In genomic region chr4:57263695-57264094, GRCm38 (mm10) we compare ENCODE assay signal across 22 mouse cellular contexts. TPM values are rescaled to one million over a fixed set of nuclear protein-coding genes. Genes with fewer than 3 reads are reported as not detected.
DNase-seq lines count a peak whose midpoint lies in the region; ATAC-seq lines count a peak whose summit lies in the region.
"Had no signal": no experiment of that assay in that cellular context is flagged by ENCODE, and none has a peak within 500 bp of the region (broad histone marks: within the 10 kb centered on the region; RNA-seq: fewer than 3 reads in every experiment).

No protein-coding gene starts in this region.

- H3K36me3 ChIP-seq in forebrain, embryonic 10.5 days (replicated peaks), result no peaks in the 10 kb centered on the region
- no peaks in the 10 kb centered on the region for H3K36me3 ChIP-seq in forebrain, embryonic 11.5 days (ENCODE audit: control insufficient read depth, insufficient read depth, low read length)
- no peaks in the 10 kb centered on the region for H3K36me3 ChIP-seq in midbrain, embryonic 10.5 days
- no peaks in the 10 kb centered on the region for H3K36me3 ChIP-seq in midbrain, embryonic 14.5 days (ENCODE audit: control insufficient read depth, insufficient read depth, low read length)
- H3K36me3 ChIP-seq: heart, embryonic 10.5 days; heart, embryonic 15.5 days; hindbrain, embryonic 12.5 days; liver, embryonic 15.5 days; neural tube, embryonic 13.5 days had no signal

- H3K4me2 ChIP-seq in forebrain, embryonic 11.5 days (ENCODE audit: low read depth, low read length, severe bottlenecking), result no peak overlapping the region
- no peak overlapping the region for H3K4me2 ChIP-seq in midbrain, embryonic 14.5 days (ENCODE audit: low read length)
- H3K4me2 ChIP-seq: embryonic facial prominence, embryonic 13.5 days; forebrain, embryonic 13.5 days; heart, embryonic 15.5 days; hindbrain, embryonic 12.5 days; limb, embryonic 12.5 days; liver, embryonic 15.5 days; midbrain, embryonic 11.5 days; neural tube, embryonic 13.5 days had no signal

- H3K4me1 ChIP-seq in forebrain, embryonic 10.5 days, result peaks cover 38% of the 10 kb centered on the region
- no peaks in the 10 kb centered on the region for H3K4me1 ChIP-seq in forebrain, embryonic 11.5 days (replicated peaks; ENCODE audit: control insufficient read depth, insufficient read depth, low read length)
- H3K4me1 ChIP-seq in midbrain, embryonic 10.5 days, result peaks cover 25% of the 10 kb centered on the region
- H3K4me1 ChIP-seq in midbrain, embryonic 14.5 days (ENCODE audit: control insufficient read depth, insufficient read depth, low read length), result no peaks in the 10 kb centered on the region
- H3K4me1 ChIP-seq: forebrain, embryonic 13.5 days; liver, embryonic 15.5 days had no signal

- H3K4me3 ChIP-seq in forebrain, embryonic 10.5 days, result no peak overlapping the region
- H3K4me3 ChIP-seq in forebrain, embryonic 11.5 days (ENCODE audit: low read depth, low read length), result no peak overlapping the region
- no peak overlapping the region for H3K4me3 ChIP-seq in midbrain, embryonic 10.5 days
- H3K4me3 ChIP-seq in midbrain, embryonic 14.5 days (replicated peaks; ENCODE audit: low read depth, low read length), result no peak overlapping the region
- H3K4me3 ChIP-seq: embryonic facial prominence, embryonic 13.5 days; erythroblast, embryonic 14.5 days; forebrain, embryonic 13.5 days; heart, embryonic 10.5 days; heart, embryonic 15.5 days; hindbrain, embryonic 12.5 days; limb, embryonic 12.5 days; liver, embryonic 15.5 days; neural tube, embryonic 13.5 days had no signal

- no peaks in the 10 kb centered on the region for H3K9me3 ChIP-seq in forebrain, embryonic 10.5 days
- no peaks in the 10 kb centered on the region for H3K9me3 ChIP-seq in forebrain, embryonic 11.5 days (ENCODE audit: control insufficient read depth, low read length)
- no peaks in the 10 kb centered on the region for H3K9me3 ChIP-seq in midbrain, embryonic 10.5 days (replicated peaks)
- no peaks in the 10 kb centered on the region for H3K9me3 ChIP-seq in midbrain, embryonic 14.5 days (ENCODE audit: control insufficient read depth, low read length)
- H3K9me3 ChIP-seq: embryonic facial prominence, embryonic 13.5 days; forebrain, embryonic 13.5 days; heart, embryonic 10.5 days; heart, embryonic 15.5 days; hindbrain, embryonic 12.5 days; limb, embryonic 12.5 days; liver, embryonic 15.5 days; neural tube, embryonic 13.5 days had no signal

- ATAC-seq in forebrain, embryonic 11.5 days (replicated peaks; ENCODE audit: low FRiP score), result no peak
- no peak for ATAC-seq in midbrain, embryonic 14.5 days (ENCODE audit: low FRiP score, low TSS enrichment)
- ATAC-seq: forebrain, embryonic 13.5 days; intestine, embryonic 16.5 days had no signal

- H3K27ac ChIP-seq in forebrain, embryonic 10.5 days, result peak overlapping the region; percentile 57
- H3K27ac ChIP-seq in forebrain, embryonic 11.5 days (ENCODE audit: low read depth, low read length), result no peak overlapping the region
- H3K27ac ChIP-seq in midbrain, embryonic 10.5 days (replicated peaks), result peak overlapping the region; percentile 58
- no peak overlapping the region for H3K27ac ChIP-seq in midbrain, embryonic 14.5 days (replicated peaks; ENCODE audit: low read depth, low read length)
- H3K27ac ChIP-seq: forebrain, embryonic 13.5 days; heart, embryonic 15.5 days; hindbrain, embryonic 12.5 days; limb, embryonic 12.5 days; liver, embryonic 15.5 days; neural tube, embryonic 13.5 days had no signal

- DNase-seq in forebrain, embryonic 10.5 days (ENCODE audit: extremely low spot score, low spot score), result no peak
- no peak for DNase-seq in forebrain, embryonic 11.5 days (ENCODE audit: low spot score)
- no peak for DNase-seq in midbrain, embryonic 10.5 days (ENCODE audit: low spot score)
- no peak for DNase-seq in midbrain, embryonic 14.5 days
- peak; percentile 38 for DNase-seq in lung, postnatal 25 days (ENCODE audit: low spot score)
- DNase-seq in cerebellum, adult 8-10 months, result no peak
- no peak for DNase-seq in kidney, postnatal 25 days
- DNase-seq: cerebellum, adult 2 months; gastrocnemius, postnatal 14 days; heart, adult 11 months; layer of hippocampus, adult 9-11 months had no signal

- no peak overlapping the region for H3K9ac ChIP-seq in forebrain, embryonic 11.5 days (ENCODE audit: low read length)
- H3K9ac ChIP-seq in midbrain, embryonic 14.5 days (replicated peaks; ENCODE audit: low read length), result no peak overlapping the region
- H3K9ac ChIP-seq: embryonic facial prominence, embryonic 13.5 days; forebrain, embryonic 13.5 days; heart, embryonic 15.5 days; hindbrain, embryonic 12.5 days; limb, embryonic 12.5 days; liver, embryonic 15.5 days; neural tube, embryonic 13.5 days had no signal

- peaks cover 12% of the 10 kb centered on the region for H3K27me3 ChIP-seq in forebrain, embryonic 10.5 days (ENCODE audit: poor library complexity, severe bottlenecking)
- no peaks in the 10 kb centered on the region for H3K27me3 ChIP-seq in forebrain, embryonic 11.5 days (ENCODE audit: control insufficient read depth, insufficient read depth, low read length)
- H3K27me3 ChIP-seq in midbrain, embryonic 10.5 days (ENCODE audit: low read depth, poor library complexity, severe bottlenecking), result peaks cover 3% of the 10 kb centered on the region; the same call in 1 of the 2 replicates
- no peaks in the 10 kb centered on the region for H3K27me3 ChIP-seq in midbrain, embryonic 14.5 days (ENCODE audit: control insufficient read depth, insufficient read depth, low read length)
- H3K27me3 ChIP-seq: embryonic facial prominence, embryonic 13.5 days; forebrain, embryonic 13.5 days; heart, embryonic 15.5 days; hindbrain, embryonic 12.5 days; limb, embryonic 12.5 days; liver, embryonic 15.5 days; neural tube, embryonic 13.5 days had no signal

- WGBS in forebrain, embryonic 10.5 days, result 80% methylated on average over 7 of the region's 7 CpGs
- 81% methylated on average over 7 of the region's 7 CpGs for WGBS in forebrain, embryonic 11.5 days
- 77% methylated on average over 7 of the region's 7 CpGs for WGBS in midbrain, embryonic 10.5 days
- WGBS in midbrain, embryonic 14.5 days, result 71% methylated on average over 7 of the region's 7 CpGs

RNA-seq across cellular contexts. Expression of gene Ptpn3, which starts 37.9 kb away (rescaled TPM):
- polyA plus RNA-seq in forebrain, embryonic 10.5 days (2016; fragmentation: Nextera tagmentation; extraction: Ambion mirVana), result 1.1 and 1.3 TPM in 2 replicates
- polyA plus RNA-seq in forebrain, embryonic 11.5 days (2014; fragmentation: Nextera tagmentation; extraction: Ambion mirVana), result 0.81 TPM in 2 replicates
- 0.78 TPM in 2 replicates for polyA plus RNA-seq in midbrain, embryonic 10.5 days (2016; fragmentation: Nextera tagmentation; extraction: Ambion mirVana)
- 3.1 and 3.8 TPM in 2 replicates for polyA plus RNA-seq in midbrain, embryonic 14.5 days (2014; fragmentation: Nextera tagmentation; extraction: Ambion mirVana)
- polyA plus RNA-seq: erythroblast, embryonic 14.5 days had no signal

Comparison
In these comparisons a context has a peak if more than half of its experiments do, and no peak if none do; other contexts are left out.
1. H3K27ac ChIP-seq: peak in forebrain, embryonic 10.5 days (single experiment) and midbrain, embryonic 10.5 days (single experiment); none in forebrain, embryonic 11.5 days (single experiment) and midbrain, embryonic 14.5 days (single experiment).